Mouse (Mus musculus): ENCODE measurements around the gene Tmem59l. TPM values are rescaled to one million over a fixed set of nuclear protein-coding genes. Genes with fewer than 3 reads are reported as not detected.

Tmem59l gene
- polyA plus RNA-seq, 1 experiment = not detected

DNA sequence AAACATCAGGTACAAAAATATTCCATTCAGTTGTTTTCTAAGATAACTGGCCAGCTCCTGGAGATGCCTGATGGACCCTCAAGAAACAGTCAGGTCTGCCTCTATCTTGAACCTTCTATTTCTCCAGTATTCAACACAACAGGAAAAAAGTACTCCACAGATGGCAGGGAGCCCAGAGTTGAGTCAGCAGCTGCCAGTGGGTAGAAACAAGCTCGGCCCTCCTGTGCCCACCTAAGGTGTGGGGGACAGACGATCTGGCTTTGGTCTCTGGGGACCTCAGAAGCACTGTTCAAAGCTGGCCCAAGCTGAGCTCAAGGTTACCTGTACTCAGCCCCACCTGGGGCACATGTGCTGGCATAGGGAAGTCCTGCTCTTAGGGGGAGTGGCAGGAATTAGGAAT is 26.3 kb upstream of the Tmem59l start:
- H3K27ac ChIP-seq (replicated peaks; ENCODE audit: low read depth, low read length) = no peak overlapping the region
- no peak overlapping the region for H3K4me3 ChIP-seq (ENCODE audit: insufficient read depth, low read depth, low read length)
- peaks cover 13% of the 10 kb centered on the region for H3K4me1 ChIP-seq (ENCODE audit: control insufficient read depth, insufficient read depth, insufficient read length, low read length)

DNA sequence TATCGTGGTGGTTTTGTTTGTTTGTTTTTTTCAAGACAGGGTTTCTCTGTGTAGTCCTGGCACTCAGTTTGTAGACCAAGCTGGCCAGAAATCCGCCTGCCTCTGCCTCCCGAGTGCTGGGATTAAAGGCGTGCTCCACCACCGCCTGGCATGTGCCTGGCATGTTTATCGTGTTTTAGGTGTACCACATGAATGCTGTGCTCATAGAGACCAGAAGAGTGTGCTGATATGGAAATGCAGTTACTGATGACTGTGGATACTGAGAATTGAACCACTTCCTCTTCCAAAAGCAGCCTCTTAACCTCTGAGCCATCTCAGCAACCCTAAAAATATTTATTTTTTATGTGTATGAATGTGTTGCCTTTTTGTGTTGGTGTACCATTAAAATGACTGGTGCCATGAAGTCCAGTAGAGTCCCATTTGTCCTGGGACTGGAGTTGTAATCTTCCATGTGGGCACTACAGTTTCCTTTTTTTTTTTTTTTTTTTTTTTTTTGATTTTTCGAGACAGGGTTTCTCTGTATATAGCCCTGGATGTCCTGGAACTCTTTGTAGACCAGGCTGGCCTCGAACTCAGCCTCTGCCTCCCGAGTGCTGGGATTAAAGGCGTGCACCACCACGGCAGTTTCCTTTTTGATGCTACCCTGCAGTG is 25.2 kb upstream of the Tmem59l start:
- H3K4me3 ChIP-seq (ENCODE audit: insufficient read depth, low read depth, low read length) = no peak overlapping the region
- H3K27ac ChIP-seq (replicated peaks; ENCODE audit: low read depth, low read length) = no peak overlapping the region
- H3K4me1 ChIP-seq (ENCODE audit: control insufficient read depth, insufficient read depth, insufficient read length, low read length) = peaks cover 13% of the 10 kb centered on the region

DNA sequence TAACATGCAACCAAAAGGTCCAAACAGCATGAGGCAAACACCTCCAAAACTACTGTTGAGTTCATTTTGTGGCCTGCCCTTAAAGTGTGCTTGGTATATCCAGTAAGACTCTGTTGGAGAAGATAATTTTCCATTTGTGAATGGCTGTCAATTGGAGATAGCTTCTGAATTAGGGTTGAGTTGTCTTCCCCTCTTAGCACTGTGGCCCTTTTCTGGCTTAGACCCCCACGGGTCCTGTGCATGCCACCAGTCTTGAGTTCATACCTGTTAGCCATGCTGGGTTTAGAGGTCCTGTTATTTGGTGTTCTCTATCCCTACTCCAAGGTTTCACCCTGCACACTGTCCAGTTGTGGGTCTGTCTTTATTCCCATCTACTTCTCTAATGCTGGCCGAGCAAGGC is 24.6 kb upstream of the Tmem59l start:
- Histone ChIP-seq H3K27ac (replicated peaks; ENCODE audit: low read depth, low read length) (no peak overlapping the region), H3K4me3 (ENCODE audit: insufficient read depth, low read depth, low read length) (no peak overlapping the region), H3K4me1 (ENCODE audit: control insufficient read depth, insufficient read depth, insufficient read length, low read length) (peaks cover 13% of the 10 kb centered on the region)

DNA sequence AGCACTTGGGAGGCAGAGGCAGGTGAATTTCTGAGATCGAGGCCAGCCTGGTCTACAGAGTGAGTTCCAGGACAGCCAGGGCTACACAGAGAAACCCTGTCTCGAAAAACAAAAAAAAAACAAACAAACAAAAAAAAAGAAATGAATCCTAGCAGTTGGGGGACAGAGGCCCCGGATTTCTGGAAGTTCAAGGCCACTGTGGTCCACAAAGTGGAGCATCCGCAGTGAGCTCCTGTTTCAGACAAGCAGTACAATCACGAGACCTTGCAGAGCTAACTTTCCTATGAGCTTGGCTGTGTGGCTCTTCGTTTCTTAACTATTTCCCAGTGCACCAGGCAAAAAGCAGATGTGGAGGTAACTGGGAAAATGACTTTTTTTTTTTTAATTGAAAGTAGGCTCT is 24.0 kb upstream of the Tmem59l start:
- peaks cover 13% of the 10 kb centered on the region for H3K4me1 ChIP-seq (ENCODE audit: control insufficient read depth, insufficient read depth, insufficient read length, low read length)
- peak overlapping the region; percentile 97 for H3K4me3 ChIP-seq (ENCODE audit: insufficient read depth, low read depth, low read length)
- H3K27ac ChIP-seq (replicated peaks; ENCODE audit: low read depth, low read length) = 0 out of 2 replicates have a peak overlapping the region, but pooled peaks have one; percentile 98

DNA sequence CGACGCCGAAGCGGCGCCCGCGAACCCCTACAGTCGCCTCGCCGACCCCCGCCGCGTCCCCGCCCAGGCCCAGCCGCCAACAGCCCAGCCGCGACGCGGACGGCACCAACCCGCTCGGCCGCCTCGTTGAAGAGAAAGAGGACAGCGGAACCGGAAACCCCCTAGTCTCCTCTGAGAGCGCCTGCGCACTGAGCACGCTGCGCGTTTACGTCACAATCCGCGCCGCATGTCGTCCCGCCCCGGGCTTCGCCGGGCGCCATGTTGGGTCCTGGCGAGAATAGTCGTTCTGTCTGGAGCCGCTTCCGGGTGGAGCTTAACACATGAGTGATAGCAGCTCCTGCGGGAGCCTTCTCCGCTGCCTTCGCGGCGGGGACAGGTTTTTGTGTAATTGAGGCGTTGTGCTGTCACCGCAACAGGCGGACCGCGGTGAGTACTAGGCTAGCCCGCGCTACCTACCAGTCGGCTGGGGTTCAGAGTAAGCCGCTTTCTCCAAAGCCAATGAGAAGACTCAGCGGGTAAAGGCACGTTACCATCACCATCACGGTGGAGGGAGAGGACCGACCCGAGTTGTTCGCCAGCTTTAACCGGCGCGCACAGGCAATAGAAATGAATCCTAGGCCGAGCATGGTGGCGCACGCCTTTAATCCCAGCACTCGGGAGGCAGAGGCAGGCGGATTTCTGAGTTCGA is 23.2 kb upstream of the Tmem59l start, which contains the start of gene Uba52:
Gene Uba52 (minus strand): TSS at position 574 of the 688 bp plus-strand sequence.
- H3K27ac ChIP-seq (replicated peaks; ENCODE audit: low read depth, low read length) = peak within 1 kb of the TSS; percentile 98
- peak within 1 kb of the TSS; percentile 97 for H3K4me3 ChIP-seq (ENCODE audit: insufficient read depth, low read depth, low read length)
- peaks cover 18% of the 10 kb centered on the region for H3K4me1 ChIP-seq (ENCODE audit: control insufficient read depth, insufficient read depth, insufficient read length, low read length)

DNA sequence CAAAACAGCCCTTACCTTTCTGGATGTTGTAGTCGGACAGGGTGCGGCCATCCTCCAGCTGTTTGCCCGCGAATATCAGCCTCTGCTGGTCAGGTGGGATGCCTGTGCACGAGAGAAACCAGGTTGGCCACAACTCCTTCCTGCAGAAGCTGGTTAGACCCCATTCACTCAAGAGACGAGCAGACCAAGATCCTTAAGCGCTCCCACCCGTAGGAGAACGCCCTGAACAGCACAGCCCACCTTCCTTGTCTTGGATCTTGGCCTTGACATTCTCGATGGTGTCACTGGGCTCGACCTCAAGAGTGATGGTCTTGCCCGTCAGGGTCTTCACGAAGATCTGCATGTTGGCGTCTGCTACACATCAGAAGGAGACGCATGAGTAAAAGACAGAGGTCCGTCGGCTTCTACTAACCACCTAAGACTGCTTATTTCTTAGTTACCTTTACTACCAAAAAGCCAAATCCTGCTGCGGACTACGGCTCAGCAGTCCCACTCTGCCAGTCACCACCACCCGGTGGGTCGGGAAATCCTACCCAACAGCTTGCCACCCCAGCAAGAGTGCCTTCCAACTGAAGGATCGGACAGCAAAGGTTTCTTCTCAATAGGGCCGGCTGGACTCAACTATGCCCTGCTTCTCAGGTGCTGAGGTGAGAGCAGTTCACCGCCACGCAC is 22.3 kb upstream of the Tmem59l start:
- Histone ChIP-seq H3K4me1 (ENCODE audit: control insufficient read depth, insufficient read depth, insufficient read length, low read length) (peaks cover 18% of the 10 kb centered on the region), H3K4me3 (ENCODE audit: insufficient read depth, low read depth, low read length) (peak overlapping the region; percentile 80), H3K27ac (replicated peaks; ENCODE audit: low read depth, low read length) (peak overlapping the region; percentile 79)

DNA sequence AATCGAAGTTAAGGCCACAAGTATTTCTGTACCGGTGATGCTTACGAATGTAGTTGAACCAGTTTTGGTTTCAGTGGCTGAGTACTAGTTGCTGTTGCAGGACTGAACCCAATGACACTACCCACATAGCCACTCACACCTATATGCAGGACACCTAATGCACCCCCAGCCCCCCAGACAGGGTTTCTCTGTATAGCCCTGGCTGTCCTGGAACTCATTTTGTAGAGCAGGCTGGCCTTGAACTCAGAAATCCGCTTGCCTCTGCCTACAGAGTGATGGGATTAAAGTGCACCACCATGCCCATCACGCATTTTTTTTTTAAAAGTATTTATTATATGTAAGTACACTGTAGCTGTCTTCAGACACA is 19.9 kb upstream of the Tmem59l start:
- Histone ChIP-seq H3K4me3 (ENCODE audit: insufficient read depth, low read depth, low read length) (peak overlapping the region; percentile 4; the same call in 1 of the 2 replicates), H3K4me1 (ENCODE audit: control insufficient read depth, insufficient read depth, insufficient read length, low read length) (peaks cover 18% of the 10 kb centered on the region), H3K27ac (replicated peaks; ENCODE audit: low read depth, low read length) (no peak overlapping the region)

DNA sequence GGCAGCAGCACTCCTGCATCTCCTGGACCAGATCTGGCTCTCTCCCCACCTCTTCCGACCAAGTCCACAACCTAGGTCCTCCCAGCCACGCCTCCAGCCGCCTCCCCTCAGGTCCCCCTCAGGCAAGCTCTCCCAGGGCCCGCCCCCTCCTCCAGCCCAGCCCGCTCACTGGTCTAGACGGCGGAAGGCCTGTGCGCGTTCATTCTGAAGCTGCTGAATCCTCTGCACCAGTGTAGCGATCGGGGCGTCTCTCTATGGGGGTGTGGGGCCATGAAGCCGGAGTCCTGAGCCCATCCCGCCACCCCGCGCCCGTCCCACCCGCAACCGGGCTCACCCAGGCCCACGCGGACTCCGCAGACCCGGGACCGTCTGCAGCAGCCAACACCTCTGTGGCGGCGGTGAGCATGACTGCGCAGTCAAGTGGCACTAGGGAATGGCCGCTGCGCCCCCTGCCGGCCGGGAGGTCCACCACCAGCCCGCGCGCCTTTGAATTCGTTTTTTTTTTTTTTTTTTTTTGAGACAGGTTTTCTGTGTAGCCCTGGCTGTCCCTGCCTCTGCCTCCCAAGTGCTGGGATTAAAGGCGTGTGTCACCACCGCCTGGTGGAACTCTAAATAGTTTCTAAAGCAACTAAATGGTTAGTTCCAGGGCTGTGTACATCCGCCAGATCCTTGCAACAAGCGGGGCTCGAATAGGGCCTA is 19.3 kb upstream of the Tmem59l start, which contains the start of gene Rex1bd:
Gene Rex1bd (minus strand): TSS at position 425 of the 699 bp plus-strand sequence.
- Histone ChIP-seq H3K4me3 (ENCODE audit: insufficient read depth, low read depth, low read length) (peak within 1 kb of the TSS; percentile 62), H3K27ac (replicated peaks; ENCODE audit: low read depth, low read length) (0 out of 2 replicates have a peak within 1 kb of the TSS, but pooled peaks have one; percentile 6), H3K4me1 (ENCODE audit: control insufficient read depth, insufficient read depth, insufficient read length, low read length) (peaks cover 14% of the 10 kb centered on the region)

DNA sequence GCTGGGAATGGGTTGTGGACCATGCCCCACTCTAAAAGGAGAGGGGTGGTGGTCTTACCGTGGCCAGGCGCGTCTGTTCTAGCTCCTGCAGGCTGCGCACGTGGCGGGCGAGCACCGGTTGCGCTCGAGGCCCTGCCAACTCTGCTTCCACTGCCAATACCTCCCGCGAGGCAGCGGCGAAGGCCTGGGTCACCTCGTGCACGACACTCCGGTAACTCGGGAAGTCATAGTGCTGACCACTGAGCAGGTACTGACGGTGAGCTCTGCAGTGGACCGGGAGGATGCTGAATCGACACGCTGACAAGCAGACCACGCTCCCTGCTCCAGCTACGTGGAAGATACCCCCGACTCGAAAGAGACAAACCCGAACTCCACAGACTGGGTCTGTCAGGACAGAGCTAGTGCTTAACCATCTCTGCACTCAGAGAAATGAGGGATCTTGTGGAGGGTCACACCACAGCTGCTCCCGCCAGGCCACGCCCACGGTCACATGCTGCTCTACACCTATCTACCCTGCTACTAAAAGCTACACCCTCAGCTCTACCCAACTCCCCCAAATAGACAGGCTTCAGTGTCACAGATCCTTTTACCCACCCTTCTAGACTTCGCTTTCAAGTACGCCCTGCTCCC is 18.7 kb upstream of the Tmem59l start:
- H3K27ac ChIP-seq (replicated peaks; ENCODE audit: low read depth, low read length) = 0 out of 2 replicates have a peak overlapping the region, but pooled peaks have one; percentile 6
- peaks cover 11% of the 10 kb centered on the region; the same call in 1 of the 2 replicates for H3K4me1 ChIP-seq (ENCODE audit: control insufficient read depth, insufficient read depth, insufficient read length, low read length)
- peak overlapping the region; percentile 62 for H3K4me3 ChIP-seq (ENCODE audit: insufficient read depth, low read depth, low read length)

DNA sequence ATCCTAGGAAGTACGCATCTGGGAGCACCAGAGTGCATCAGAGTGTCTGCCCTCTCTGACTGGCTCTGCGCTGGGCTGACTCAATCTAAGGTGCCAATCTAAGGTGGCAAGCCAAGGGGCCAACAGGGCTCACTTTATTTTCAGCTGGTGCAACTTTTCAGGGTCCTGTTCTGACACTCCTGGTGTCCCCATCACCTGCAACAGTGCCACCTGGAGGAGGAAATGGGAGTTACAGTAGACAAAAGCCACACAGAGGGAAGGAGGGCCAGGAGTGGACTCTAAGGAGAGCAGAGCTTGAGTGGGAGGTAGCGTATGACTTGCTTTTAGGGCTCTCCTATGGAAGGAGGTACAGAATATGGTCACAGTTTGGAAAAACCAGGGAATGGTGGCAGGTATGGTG is 17.7 kb upstream of the Tmem59l start:
- H3K4me1 ChIP-seq (ENCODE audit: control insufficient read depth, insufficient read depth, insufficient read length, low read length) = peaks cover 11% of the 10 kb centered on the region; the same call in 1 of the 2 replicates
- no peak overlapping the region for H3K27ac ChIP-seq (replicated peaks; ENCODE audit: low read depth, low read length)
- H3K4me3 ChIP-seq (ENCODE audit: insufficient read depth, low read depth, low read length) = no peak overlapping the region; the same call in 1 of the 2 replicates

DNA sequence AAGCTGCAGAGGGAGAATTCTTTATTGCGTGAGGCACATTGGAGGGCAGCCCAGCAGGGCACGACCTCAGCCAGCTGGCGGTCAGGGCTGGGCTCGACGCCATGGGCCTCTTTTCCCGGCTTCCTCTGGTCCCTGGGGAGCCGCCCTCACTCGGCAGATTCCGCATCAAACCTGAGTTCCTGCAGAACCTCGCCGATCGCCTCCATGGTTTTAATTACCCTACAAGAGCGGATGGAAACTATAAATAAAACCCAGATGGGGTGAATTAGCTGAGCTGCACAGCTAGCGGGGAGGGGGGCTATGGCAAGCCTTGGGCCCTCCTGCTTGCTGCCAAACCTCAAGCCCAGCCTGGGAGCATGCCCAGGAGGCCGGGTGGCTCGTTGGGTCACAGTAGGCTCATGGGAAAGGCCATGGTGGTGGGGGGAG is 17.1 kb upstream of the Tmem59l start:
- H3K27ac ChIP-seq (replicated peaks; ENCODE audit: low read depth, low read length) = no peak overlapping the region

DNA sequence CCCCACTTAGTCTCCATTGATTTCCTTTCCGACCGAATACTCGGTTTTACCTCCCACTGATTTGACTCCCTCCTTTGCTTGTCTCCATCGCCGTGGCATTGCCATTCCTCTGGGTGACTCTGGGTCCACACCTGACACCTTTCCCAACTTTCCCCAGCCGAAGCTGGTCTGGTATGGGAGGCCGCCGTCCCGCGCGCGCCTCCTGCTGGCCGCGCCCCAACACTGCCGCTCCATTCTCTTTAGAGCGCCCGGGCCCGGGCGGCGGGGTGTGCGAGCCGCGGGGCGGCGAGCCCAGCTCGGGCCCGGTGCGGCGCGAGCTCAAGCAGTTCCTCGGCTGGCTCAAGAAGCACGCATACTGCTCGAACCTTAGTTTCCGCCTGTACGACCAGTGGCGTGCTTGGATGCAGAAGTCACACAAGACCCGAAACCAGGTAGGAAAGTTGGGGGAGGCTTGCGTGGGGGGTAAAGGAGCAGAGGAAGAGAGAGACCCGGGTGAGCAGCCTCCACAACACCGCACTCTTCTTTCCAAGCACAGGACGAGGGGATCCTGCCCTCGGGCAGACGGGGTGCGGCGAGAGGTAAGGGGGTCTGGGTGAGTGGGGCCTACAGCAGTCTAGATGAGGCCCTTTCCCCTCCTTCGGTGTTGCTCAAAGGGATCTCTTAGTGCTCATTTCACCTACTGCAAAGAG is 16.0 kb upstream of the Tmem59l start:
- Histone ChIP-seq H3K4me3 (ENCODE audit: insufficient read depth, low read depth, low read length) (no peak overlapping the region), H3K4me1 (ENCODE audit: control insufficient read depth, insufficient read depth, insufficient read length, low read length) (peaks cover 5% of the 10 kb centered on the region; the same call in 1 of the 2 replicates), H3K27ac (replicated peaks; ENCODE audit: low read depth, low read length) (no peak overlapping the region)

More for the DNA sequence above, 17.1 kb upstream of the Tmem59l start:
- Histone ChIP-seq H3K4me3 (ENCODE audit: insufficient read depth, low read depth, low read length) (no peak overlapping the region), H3K4me1 (ENCODE audit: control insufficient read depth, insufficient read depth, insufficient read length, low read length) (peaks cover 10% of the 10 kb centered on the region; the same call in 1 of the 2 replicates)

DNA sequence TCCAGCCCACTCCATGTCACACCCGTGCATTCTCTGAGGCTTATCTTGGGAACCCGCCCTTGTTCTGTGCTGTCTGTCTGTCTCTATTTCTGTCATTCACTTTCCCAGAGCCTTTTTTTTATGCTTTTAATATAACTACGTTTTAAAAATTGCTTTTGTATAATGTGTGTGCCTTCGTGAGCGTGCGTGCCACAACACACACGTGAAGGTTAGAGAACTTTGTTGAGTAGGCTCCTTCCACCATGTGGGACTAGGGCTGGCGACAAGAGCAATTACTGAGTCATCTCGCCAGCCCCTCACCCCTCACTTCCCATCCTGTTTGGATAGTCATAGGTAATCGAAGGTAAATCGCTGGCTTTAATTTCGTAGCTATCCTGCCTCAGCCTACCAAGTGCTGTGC is 15.4 kb upstream of the Tmem59l start:
- Histone ChIP-seq H3K4me3 (ENCODE audit: insufficient read depth, low read depth, low read length) (no peak overlapping the region), H3K4me1 (ENCODE audit: control insufficient read depth, insufficient read depth, insufficient read length, low read length) (peaks cover 5% of the 10 kb centered on the region; the same call in 1 of the 2 replicates), H3K27ac (replicated peaks; ENCODE audit: low read depth, low read length) (no peak overlapping the region)
